Mouse (Mus musculus) mammary gland, adult 2 months (tissue): ENCODE measurements around the gene P2ry12. TPM values are rescaled to one million over a fixed set of nuclear protein-coding genes. Genes with fewer than 3 reads are reported as not detected.

Source experiments
- polyA plus RNA-seq: library from polyadenylated mRNA; depleted of rRNA; stranded (reverse); fragments of >200 nt; gene quantifications from 2 replicates; pipeline ENCODE4 v1.2.3, GENCODE M21; 2012; ENCODE audit warnings: low replicate concordance; rRNA removed

The P2ry12 gene
- 6.4 and 16.8 TPM in 2 replicates for polyA plus RNA-seq

DNA sequence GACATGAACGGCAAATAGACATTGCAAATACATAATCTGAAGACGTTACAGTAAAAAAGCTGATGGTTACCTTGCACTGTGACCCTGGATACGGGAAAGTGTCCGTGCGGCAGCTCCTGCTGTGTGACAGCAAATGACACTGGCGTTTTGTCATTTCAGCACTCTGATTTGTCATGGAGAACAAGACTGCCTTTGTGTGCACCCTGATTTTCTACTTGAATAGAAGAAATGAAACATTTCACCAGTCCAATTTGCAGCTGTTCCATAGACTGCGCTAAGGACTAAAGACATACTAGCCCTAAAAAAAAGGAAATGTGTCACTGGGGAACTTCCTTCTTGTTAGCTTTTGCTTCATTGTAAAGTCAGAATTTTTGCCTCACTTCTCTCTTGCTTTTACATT lies at the start of gene P2ry12:
Gene P2ry12 (minus strand): TSS at position 168 of the 400 bp plus-strand sequence.

DNA sequence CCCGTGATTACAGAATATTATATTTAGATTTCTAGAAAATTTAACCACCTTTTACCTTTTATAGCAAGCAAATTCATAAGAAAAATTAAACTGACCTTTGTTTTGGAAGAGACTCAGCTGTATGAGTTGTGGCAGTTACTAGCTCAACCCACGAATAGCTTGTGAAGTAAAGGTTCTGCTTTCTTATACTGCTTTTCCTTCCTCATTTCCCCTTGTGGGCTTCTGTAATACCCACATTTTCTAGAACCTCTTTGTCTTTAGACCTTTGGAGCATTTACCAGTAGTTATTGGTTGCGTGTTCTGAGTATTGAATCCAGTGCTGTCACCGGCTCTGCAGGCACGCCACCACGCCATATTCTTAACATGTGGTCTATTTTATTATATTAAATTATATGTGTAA lies 51.9 kb downstream of the P2ry12 start, which contains the start of gene P2ry13:
Gene P2ry13 (minus strand): TSS at position 156 of the 400 bp plus-strand sequence.

DNA sequence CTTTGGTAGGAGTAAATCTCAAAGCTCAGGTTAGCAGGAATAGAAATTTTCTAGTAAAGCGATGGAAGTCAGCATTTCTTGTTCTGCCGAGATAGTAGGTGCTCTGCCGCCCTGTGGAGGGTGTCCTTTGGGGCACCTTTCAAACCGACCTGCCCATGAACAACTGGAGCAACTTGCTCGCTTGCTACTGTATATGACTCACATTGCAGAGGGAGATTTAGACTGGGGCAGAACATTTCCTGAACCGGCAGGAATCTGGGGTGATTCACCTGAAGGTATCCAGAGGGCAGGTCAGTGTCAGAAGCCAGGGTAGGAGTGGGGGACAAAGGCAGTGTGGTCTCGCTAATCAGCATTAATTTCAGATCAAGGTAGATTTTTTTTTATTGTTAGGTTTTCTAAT lies 67.7 kb downstream of the P2ry12 start, which contains the start of gene Gpr87:
Gene Gpr87 (minus strand): TSS at position 167 of the 400 bp plus-strand sequence.

Other genes starting within 250 kb of the P2ry12 start
- gene Gpr171, start 161.1 kb downstream of the P2ry12 start, polyA plus RNA-seq: 3.5 and 5.2 TPM in 2 replicates
- 3.0 and 5.6 TPM in 2 replicates for gene P2ry14, start 109.3 kb downstream of the P2ry12 start, polyA plus RNA-seq
- 0.10 and 1.3 TPM in 2 replicates for gene Gpr87, start 67.8 kb downstream of the P2ry12 start, polyA plus RNA-seq
- 4.7 and 7.5 TPM in 2 replicates for gene P2ry13, start 52.0 kb downstream of the P2ry12 start, polyA plus RNA-seq
- gene Igsf10, start 81.5 kb upstream of the P2ry12 start, polyA plus RNA-seq: 3.4 and 6.4 TPM in 2 replicates